Mouse (Mus musculus): ENCODE results near the gene Rasl11b. TPM values are rescaled to one million over a fixed set of nuclear protein-coding genes. Genes with fewer than 3 reads are reported as not detected.

The Rasl11b gene
- 100 to 1,000 TPM in 1 of 4 experiments, 10 to 100 TPM in 3; 69.2 to 106 (median 80.9) TPM for total RNA-seq (2022)

DNA sequence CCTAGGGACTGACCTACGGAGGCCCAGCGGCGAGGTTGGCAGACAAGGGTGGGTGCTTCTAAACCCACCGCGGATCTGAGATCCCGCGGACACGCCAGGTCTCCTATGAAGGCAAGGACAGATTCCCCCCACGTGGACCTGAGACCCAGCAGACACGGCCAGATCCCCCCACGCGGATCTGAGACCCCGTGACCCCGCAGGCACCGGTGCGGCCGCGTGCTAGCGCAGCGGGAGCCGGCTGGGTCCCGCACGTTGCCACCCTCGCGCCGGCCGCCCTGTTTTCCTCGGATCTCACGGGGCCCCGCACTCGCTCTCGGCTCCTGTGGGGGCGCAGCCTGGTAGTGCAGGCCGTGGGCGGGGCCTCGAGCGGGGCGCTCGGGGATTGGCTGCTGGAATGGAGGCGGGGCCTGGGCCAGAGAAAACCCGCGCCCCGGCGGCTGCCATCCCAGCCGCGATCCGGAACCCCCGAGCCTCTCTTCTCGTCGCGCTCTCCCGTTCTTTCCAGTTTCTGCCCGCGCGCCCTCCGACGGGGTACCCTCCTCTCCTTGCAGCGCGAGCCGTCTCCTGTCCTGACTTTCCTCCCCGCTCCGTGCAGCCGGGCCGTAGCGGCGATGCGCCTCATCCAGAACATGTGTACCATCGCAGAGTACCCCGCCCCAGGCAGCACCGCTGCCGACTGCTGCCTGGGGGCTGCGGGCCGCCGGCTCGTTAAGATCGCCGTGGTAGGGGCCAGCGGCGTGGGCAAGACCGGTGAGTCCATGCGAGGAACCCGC lies at the start of gene Rasl11b:
Gene Rasl11b (plus strand): TSS at position 446 of the 773 bp plus-strand sequence.
- peak; percentile 88 to 93 for DNase-seq (ENCODE audit: low spot score in 2 of 2)

DNA sequence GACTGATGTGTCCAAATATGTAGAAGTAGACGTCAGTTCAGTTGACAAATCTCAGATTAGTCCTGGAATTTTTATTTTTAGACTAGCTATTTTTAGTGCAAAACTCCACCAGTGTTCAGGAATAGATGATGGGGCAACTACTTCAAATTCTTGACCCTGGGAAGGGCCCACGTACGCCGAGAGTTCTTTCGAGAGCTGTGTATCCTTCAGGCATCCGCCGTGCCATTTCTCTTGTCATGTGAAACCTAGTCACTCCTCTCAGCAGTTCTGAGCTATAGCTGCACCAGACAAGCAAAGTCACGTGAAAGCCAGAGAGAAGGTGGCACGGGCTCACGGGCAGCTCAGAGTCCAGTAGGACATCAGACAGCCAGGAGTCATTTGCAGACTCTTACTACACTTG lies 47.5 kb upstream of the Rasl11b start:
- no peak for DNase-seq (ENCODE audit: low spot score in 2 of 2)

DNA sequence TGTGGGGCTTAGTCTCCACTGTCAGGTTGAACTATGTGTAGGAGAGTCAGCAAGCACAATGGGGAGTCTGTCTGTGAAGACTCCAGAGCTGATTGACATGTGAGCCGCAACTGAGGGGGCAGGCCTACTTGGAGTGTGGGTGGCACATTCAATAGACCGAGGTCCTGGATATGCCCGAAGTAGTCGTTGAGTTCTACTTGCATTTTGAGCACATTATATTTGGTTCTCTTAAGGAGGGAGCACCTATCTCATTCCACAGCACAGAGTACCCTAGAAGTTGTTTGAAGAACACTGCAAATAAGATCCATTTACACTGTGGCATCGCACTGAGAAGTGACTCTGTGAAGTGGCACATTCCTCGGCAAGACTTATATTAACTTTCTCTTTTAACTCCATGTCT lies 45.1 kb upstream of the Rasl11b start:
- no peak for DNase-seq (ENCODE audit: low spot score in 2 of 2)

DNA sequence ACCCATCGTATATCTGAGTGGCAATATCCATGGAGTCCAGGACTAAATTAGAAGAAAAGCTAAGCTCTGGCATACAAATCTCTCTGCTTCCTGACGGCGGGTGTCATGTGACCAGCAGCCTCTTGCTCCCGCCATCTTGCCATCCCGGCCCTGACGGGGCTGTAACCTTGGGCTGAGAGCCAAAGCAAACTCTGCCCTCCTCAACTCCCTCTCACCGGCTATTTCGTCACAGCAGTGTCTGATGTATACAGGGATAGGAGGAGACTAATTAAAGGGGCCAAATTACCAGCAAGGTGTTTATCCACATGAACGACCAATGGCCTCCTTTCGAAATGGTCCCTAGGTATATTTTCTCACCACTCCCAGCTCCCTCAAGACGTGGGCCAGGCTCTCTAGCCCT lies 43.3 kb upstream of the Rasl11b start:
- DNase-seq (ENCODE audit: low spot score in 2 of 2), result no peak

DNA sequence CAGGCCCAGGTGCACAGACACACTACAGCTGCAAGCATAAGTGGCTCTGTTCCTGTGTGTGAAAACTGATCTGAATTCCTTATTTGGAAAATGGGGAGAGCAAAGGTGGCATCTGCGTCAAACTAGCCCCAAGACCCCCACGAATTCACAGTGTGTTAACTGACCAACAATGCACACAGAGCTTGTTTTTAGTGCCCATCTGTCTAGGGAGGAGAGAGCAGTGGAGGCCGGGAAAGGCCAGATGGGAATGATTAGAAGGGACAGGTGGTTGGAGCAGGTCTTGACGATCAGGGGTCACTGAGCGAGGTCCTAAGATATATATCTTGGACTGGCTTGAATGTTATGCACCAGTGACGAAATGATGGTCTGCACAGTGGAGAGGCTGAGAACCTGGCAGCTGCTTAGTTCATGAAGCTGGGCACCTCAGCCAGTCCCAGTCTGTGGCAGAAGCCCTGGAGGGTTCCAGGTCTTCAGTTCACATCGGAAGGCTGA lies 39.2 kb upstream of the Rasl11b start:
- DNase-seq (ENCODE audit: low spot score in 2 of 2), result no peak

DNA sequence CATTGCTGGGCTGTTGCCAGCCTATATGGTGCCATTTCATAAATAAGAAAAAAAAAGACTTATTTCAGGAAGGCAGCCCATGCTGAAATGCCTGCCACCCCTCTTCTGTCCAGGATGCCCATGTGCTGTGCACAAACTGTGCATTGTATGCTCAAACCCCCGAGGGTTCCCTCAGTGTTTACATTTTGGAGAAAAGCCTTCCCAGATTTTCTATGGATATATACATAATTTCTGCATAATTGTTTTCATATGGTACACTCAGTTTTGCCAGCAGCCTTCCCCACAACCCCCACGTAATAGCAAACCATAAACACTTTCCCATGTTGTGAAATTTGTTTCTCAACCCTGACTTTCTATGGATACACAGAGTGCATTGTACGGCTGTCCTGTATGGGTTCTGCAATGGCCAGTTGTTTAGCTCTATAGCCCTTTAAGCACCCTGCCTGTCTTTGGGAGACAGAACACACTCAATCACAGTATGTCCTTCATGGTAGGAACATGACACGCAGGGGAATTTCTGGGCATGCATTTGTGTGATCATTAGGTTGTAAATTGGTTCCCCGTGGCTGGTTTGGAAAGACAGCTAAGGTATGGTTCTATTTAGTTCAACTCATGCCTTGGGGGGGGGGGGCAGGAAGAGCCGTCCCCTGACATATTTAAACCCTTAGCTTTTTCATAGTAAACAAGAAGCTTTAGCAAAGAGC lies 36.0 kb upstream of the Rasl11b start:
- DNase-seq (ENCODE audit: low spot score in 2 of 2), result no peak

DNA sequence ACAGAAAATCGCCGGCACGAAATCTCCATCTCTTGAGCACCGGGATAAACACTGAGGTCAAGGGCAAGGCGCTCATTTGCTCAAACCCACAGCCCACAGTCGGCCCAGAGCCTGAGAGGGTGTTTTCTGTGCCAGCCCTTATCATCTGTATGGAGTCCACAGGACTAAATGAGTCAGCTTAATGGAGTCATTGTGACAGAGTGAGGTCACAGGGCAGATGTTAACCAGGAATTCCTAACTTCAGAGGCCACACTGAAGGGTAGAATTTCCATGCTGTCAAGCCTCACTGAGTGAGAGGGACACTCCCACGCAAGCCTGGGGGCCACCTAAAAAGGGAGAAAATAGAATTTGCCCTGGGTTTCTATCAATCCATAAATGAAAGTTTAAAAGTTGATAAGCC lies 35.2 kb upstream of the Rasl11b start:
- DNase-seq (ENCODE audit: low spot score in 2 of 2), result no peak

DNA sequence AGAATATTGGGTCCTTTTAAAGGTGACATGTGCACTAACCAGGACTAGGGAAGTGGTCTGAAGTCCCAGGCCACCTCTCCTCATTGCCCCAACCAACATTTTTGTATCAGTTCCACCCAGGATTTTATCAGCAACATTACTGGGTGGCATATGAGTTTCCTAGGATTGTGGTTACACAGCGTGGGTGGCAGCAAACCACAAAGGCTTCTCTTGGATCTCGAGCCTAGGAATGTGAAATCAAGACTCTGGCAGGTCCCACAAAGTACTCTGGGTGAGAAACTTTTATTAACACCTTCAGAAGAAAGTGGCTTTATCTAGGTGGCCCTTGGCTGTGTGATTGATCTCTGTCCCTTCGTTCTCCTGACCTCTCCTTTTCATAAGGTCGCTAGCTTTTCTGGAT lies 34.7 kb upstream of the Rasl11b start:
- no peak for DNase-seq (ENCODE audit: low spot score in 2 of 2)

DNA sequence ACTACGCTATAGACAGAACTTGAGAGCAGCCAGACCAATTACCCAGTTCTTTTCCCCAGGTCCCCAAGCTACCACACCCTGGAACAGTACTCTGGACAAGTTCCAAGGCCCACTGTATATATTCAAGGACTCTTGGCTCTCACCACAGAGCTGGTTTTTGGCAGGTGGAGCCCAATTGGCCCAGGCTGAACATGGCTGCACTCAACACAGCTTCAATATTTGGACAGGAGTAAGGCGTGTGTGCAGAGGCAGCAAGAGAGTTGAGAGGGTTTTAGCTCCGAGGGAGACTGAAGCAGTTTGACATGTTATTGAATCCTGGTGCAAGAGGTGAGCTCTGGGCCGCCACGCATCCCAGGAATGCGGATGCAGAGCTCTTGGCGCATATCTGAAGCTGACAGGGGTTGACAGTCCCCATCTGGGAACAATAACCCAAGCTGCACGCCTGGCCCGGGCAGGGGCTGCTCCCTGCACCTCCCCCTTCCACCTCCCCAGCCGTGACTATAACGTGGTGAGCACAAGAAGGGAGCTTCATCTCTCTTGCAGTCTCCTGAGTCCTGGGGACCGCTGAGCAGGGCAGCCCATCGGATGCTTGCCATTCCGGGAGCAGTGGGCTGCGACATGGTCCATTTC lies 33.7 kb upstream of the Rasl11b start:
- no peak for DNase-seq (ENCODE audit: low spot score in 2 of 2)

DNA sequence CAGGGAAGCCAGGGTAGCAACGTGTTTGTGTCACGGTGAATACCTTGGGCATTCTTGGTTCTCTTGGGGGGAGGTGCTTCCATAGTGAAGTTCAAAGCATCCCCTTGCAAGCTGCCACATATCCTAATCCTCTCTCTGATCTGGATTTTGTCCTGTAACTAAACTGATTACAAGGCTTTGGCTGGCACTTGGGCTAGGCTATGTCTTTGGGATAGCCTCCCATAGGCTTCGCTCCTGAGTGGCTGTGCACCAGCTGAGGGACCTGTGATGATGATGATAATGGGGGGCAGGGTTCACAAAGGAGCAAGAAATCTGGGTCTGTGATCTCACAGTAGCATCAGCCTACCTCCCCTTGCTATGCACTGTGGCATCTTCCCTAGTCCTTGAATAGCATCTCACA lies 33.1 kb upstream of the Rasl11b start:
- DNase-seq (ENCODE audit: low spot score in 2 of 2), result no peak

DNA sequence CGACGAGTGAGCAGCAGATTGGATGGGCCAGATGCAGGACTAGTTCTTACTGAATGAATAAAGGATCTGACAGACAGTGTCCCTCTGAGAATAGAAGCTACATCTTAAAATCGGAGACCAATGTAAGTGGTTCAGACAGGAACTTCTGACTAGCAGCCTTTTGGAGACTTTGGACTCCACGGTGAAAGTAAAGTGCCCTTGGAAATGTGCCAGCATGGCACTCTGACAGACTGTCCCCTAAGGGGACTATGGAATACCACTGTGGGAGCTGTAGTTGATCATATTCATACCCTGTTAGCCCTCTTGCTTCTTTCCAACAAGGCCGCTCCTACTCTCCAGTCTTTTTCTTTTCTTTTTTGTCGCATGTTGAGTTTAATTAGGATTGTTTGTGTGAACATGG lies 31.9 kb upstream of the Rasl11b start:
- DNase-seq (ENCODE audit: low spot score in 2 of 2), result no peak

DNA sequence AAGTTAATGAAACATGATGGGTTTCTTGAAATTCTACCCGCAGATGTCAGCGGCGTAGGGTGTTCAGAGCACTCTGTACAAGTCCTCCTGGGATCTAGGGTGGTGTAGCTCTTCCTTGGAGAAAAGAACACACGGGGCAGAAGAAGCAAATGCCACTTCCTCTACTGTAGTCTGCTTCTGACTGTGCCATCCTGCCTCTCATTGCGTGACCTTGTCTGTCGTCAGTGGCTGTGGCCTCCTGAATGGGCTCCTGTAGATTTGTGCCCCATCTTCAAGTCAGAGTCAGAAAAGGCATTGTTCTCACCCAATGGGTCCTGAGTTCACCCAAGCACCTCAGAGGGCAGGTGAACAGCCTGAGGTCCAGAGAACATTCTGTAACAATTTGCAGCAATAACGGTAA lies 30.5 kb upstream of the Rasl11b start:
- no peak for DNase-seq (ENCODE audit: low spot score in 2 of 2)

DNA sequence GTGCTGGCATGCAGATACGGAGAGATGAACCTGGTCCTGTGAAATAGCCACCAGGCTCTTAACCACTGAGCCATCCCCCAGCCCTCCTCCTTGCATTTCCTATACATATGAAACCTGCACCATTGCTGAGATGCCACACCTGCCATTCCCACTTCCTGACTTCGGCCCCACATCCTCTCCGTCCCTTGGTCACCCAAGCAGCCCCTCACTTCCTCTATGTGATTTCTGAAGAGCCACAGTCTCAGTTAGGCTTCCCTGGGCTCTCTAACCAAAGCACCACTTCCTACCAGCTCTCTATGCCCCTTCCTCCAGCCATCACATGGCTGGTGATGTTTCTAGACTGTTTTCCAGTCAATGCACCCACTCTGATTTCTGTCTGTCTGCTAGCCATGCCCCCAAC lies 28.4 kb upstream of the Rasl11b start:
- DNase-seq (ENCODE audit: low spot score in 2 of 2), result no peak

DNA sequence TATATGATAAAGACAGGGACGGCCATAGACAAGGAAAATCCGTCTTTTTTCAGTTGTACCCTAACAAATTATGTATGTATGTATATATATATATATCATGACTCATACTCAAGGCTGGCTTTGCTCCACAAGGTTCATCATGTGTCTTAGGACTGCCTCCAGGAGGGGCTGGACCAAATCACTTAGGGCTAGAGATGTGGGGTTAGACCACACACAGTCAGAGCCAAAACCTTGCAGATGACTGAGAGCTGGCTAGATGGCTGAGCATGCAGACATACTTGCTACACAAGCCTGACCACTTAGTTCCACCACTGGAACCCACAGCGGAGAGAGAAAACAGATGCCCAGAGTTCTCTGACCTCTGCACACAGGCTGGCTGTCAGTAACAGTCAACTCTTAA lies 27.0 kb upstream of the Rasl11b start:
- DNase-seq (ENCODE audit: low spot score in 2 of 2), result no peak

DNA sequence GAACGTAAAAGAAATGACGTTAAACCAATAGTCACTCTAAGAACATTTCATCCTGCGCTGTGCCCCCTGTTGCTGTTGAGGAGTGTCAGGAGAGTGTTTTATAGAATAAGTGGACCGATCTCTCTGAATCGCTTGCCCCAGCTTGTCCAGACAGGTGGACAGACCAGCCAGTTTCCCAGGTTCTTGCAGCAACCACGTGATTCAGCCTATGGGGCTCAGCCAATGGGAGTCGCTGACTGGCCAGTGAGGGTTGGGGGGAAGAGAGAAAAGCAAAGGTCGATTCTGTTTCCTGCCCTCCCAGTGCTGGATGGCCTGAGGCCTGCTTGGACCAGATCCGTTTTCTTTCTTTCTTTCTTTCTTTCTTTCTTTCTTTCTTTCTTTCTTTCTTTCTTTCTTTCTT lies 23.3 kb upstream of the Rasl11b start:
- DNase-seq (ENCODE audit: low spot score in 2 of 2), result no peak

DNA sequence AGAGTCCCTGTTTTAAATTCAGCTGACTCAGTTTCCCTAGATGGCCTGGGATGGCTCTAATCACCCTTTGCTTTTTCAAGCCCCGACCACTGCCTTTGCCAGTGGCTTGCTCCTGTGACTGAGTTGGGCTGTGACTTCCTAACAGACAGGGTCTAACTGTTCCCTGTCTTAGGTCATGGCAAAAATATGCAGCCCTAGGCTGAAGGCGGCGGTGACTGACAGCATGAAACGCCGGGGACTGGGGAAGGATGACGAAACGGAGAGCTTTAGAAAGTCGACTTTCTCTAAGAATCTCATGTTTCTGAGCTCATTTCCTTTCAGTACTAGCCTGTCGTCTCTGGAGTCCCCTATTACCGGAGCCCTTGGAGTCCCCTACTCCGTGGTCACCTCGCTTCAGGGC lies 22.9 kb upstream of the Rasl11b start:
- no peak for DNase-seq (ENCODE audit: low spot score in 2 of 2)

DNA sequence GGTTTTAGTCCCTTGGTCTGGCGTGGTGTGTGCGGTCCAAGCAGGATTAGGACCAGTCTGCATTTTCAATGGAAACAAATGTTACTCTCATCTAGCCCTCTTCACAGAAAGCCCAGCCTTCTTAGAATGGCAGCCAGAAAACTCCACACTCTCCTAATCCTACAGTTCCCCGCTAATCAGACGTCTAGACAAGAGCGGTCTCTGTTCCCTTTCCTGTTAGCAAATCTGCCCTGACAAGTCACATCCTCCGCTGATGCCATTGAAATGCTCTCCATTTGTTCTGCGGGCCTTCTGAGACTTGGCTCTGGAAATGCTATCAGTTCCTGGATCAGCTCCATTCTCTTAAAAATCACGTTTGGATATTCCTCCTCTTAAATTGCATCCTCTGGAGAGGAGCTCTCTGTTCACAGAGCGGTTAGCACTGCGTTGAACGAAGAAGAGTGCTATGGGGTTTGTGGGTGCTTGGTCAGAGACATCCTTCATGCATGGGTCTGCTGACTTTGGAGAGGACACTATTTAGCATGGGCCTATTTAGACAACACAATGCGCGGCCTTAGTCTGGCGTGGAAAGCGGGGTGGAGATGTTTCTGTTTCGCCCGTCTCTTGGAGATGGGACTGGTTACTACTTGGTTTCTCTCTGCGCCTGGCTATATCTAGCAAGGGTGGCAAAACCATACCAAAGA lies 21.8 kb upstream of the Rasl11b start:
- DNase-seq (ENCODE audit: low spot score in 2 of 2), result no peak

DNA sequence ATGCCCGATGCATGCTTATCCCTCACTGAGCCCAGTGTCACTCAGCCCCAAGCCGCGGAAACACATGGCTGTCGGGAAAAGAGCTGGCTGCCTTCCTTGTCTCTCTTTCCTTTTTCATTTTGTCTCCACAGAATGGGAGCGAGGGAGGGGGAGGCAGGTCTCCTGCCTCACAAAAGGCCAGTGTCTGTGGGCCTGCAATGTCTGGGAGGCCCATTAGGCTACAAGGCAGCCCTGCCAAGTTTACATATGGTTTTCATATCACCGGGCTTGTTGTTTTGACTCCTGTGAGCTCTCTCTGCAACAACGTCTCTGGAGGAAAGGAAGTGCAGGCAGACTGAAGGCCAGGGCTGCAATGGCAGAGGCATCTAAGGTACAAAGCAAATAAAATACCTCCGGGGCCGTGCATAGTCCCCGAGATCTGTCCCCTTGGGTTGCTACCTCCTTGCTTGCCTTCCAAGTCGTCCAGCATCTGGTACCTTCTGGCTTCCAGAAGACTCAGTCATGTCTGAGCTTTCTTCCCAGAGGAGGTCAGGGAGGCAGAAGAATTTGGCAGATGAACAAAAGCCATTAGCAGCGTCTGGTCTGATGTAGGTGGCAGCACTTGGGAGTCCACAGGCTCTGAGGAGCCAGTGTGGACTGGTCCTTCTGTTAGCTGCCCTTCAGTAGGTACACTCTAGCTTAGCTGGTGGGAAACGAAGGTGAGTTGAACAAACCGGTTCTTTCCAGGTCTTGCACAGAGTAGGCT lies 19.4 kb upstream of the Rasl11b start:
- no peak for DNase-seq (ENCODE audit: low spot score in 2 of 2)

DNA sequence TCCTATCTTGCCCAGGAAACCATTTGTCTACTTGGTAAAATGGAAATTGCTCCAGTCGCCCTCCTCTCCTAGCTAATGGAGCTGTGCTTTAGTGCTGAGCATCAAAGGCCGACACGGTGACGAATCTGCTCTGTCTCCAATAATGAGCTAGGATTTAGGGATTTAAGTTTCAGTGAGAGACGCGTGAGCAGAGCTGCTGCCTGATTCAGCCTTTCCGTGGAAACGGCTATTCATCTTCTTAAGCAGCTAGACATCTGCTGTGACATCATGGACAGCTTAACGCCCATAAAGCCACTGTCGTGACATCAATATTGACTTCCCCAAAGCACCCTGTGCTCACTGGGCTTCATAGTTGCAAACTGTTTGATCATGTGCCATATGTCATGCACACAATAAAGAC lies 14.9 kb upstream of the Rasl11b start:
- no peak for DNase-seq (ENCODE audit: low spot score in 2 of 2)

DNA sequence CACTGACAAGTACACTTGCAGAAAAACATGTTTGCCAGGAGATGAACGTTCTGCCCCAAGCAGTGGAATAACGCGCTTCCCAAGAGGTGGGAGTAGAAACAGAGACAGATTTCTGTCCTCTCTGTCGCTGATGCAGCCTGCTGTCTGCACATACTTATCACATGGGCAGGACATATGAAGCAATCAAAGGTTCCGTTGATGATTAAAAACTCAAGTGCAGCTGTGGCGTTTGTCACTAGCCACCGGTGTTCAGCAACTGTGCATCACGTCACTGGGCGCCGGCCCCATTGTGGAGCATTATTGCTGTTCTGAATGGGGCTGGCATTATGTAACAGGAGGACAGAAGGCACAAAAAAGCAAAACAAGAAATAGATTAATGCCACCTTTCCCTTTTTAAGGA lies 12.0 kb upstream of the Rasl11b start:
- no peak for DNase-seq (ENCODE audit: low spot score in 2 of 2)

DNA sequence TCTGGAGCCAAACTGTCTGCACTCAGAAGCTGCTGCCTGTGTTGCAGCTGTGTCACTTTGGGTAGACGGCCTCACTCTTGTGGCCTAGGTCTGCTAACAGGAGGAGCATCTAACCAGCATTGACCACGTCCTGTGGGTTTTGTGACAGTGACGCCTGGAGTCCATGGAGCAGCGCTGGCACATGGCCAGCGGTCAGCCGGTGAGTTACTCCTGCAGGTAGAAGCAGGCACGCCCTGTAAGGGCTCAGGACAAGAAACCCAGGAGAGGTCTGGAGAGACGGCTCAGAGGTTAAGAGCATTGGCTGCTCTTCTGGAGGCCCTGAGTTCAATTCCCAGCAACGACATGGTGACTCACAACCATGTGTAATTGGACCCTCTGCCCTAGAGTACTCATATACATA lies 10.5 kb upstream of the Rasl11b start:
- no peak for DNase-seq (ENCODE audit: low spot score in 2 of 2)
